Mouse (Mus musculus): ENCODE data around the gene Oaz2.
"Not testable (repeated sequence)": the region's sequence is repeated elsewhere in the genome, so short reads cannot be mapped to it uniquely, and the experiment has no call there.

The Oaz2 gene

GRCm38 (mm10) chr9:65667701-65668100, at the start of gene Oaz2:
Oaz2 (plus strand) TSS chr9:65668001.
- DNase-seq: no peak

- DNase-seq: no peak
Measured at GRCm38 (mm10) chr9:65619311-65619710, 48.5 kb upstream of the Oaz2 start.

- no peak for DNase-seq
Measured at GRCm38 (mm10) chr9:65621196-65621595, 46.6 kb upstream of the Oaz2 start.

GRCm38 (mm10) chr9:65621666-65622065, 46.1 kb upstream of the Oaz2 start:
- DNase-seq: no peak

- DNase-seq: no peak
Measured at GRCm38 (mm10) chr9:65622826-65623225, 45.0 kb upstream of the Oaz2 start.

GRCm38 (mm10) chr9:65624266-65624665, 43.5 kb upstream of the Oaz2 start:
- DNase-seq: no peak

GRCm38 (mm10) chr9:65629025-65629766, 38.6 kb upstream of the Oaz2 start, which contains the start of gene Rbpms2:
Rbpms2 (plus strand) TSS chr9:65629648.
- DNase-seq: peak; percentile 11

GRCm38 (mm10) chr9:65629767-65630630, 37.8 kb upstream of the Oaz2 start:
- peak; percentile 66 for DNase-seq

- peak; percentile 37 for DNase-seq
Measured at GRCm38 (mm10) chr9:65630631-65631353, 37.0 kb upstream of the Oaz2 start.

- peak; percentile 12 for DNase-seq
Measured at GRCm38 (mm10) chr9:65631354-65632021, 36.3 kb upstream of the Oaz2 start.

GRCm38 (mm10) chr9:65635766-65636165, 32.0 kb upstream of the Oaz2 start:
- no peak for DNase-seq

- no peak for DNase-seq
Measured at GRCm38 (mm10) chr9:65636926-65637325, 30.9 kb upstream of the Oaz2 start.

GRCm38 (mm10) chr9:65639065-65639464, 28.7 kb upstream of the Oaz2 start:
- DNase-seq: no peak

- DNase-seq: no peak
Measured at GRCm38 (mm10) chr9:65640838-65641410, 26.9 kb upstream of the Oaz2 start.

- no peak for DNase-seq
Measured at GRCm38 (mm10) chr9:65641446-65642052, 26.3 kb upstream of the Oaz2 start.

GRCm38 (mm10) chr9:65642546-65642945, 25.3 kb upstream of the Oaz2 start:
- no peak for DNase-seq

- no peak for DNase-seq
Measured at GRCm38 (mm10) chr9:65644960-65645359, 22.8 kb upstream of the Oaz2 start.

GRCm38 (mm10) chr9:65645984-65646383, 21.8 kb upstream of the Oaz2 start:
- no peak for DNase-seq

GRCm38 (mm10) chr9:65646782-65647181, 21.0 kb upstream of the Oaz2 start:
- no peak for DNase-seq

GRCm38 (mm10) chr9:65648730-65649129, 19.1 kb upstream of the Oaz2 start:
- DNase-seq: no peak

GRCm38 (mm10) chr9:65649997-65650396, 17.8 kb upstream of the Oaz2 start:
- DNase-seq: no peak

- DNase-seq: not testable (repeated sequence)
Measured at GRCm38 (mm10) chr9:65651957-65652356, 15.8 kb upstream of the Oaz2 start.

Measured in liver (tissue).